Mouse (Mus musculus) left cerebral cortex, postnatal 14 days (tissue): ENCODE measurements around the gene P2ry2. TPM values are rescaled to one million over a fixed set of nuclear protein-coding genes. Genes with fewer than 3 reads are reported as not detected.

ENCODE experiments used
- DNase-seq, 2 experiments: peaks; one replicate each; pipeline ENCODE4 v3.0.0; 2021 to 2022; ENCODE audit warnings: low spot score in 2 of 2, mixed read lengths in 1 of 2
- intact Hi-C: fragments of 180-260 bp; cut with DNase I; formaldehyde crosslinking; loops from one replicate; pipeline ENCODE4 v1.15.1; 2025
- total RNA-seq, 2 experiments: library from RNA; stranded (reverse); gene quantifications; 2 replicates each; pipeline ENCODE4 v1.2.3; 2021

Gene P2ry2
- total RNA-seq, 2 experiments from 2014 or later, result 0.55 to 0.92 TPM

DNA sequence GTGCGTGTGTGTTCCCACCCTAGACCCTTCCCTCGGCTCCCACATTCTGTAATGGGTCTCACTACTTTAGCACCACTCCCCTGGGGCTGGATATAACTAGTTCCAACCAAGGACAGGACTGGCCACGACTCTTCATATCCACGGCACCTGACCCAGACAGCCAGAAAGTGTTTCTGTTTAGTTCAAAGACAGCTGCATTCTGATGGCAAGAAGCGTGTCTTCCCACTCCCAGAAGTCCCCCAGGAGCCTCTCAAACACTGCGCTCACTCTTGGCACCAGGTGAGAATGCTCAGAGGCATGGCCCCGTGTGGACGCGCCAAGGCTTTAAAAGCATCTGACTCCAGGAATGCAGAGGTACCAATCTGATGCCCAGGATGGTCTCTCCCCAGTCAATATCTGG, 16.3 kb upstream of the P2ry2 start:
- intact Hi-C loops, result no loop called here
- DNase-seq, result no peak

DNA sequence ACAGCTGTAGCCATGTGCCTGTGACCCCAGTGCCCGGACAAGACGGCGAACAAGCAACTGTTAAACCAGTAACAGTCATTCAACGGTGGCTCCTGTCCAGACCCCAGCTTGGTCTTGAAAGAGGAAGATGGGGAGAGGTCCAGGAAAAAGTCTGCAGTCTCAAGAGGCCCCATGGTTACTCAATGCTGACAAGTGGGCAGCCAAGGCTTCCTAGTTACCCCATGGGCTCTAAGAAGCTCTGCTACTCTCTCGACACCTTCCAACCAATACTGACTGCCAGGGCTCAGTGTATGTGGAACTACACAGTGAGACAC, 15.7 kb upstream of the P2ry2 start:
- DNase-seq, result no peak

DNA sequence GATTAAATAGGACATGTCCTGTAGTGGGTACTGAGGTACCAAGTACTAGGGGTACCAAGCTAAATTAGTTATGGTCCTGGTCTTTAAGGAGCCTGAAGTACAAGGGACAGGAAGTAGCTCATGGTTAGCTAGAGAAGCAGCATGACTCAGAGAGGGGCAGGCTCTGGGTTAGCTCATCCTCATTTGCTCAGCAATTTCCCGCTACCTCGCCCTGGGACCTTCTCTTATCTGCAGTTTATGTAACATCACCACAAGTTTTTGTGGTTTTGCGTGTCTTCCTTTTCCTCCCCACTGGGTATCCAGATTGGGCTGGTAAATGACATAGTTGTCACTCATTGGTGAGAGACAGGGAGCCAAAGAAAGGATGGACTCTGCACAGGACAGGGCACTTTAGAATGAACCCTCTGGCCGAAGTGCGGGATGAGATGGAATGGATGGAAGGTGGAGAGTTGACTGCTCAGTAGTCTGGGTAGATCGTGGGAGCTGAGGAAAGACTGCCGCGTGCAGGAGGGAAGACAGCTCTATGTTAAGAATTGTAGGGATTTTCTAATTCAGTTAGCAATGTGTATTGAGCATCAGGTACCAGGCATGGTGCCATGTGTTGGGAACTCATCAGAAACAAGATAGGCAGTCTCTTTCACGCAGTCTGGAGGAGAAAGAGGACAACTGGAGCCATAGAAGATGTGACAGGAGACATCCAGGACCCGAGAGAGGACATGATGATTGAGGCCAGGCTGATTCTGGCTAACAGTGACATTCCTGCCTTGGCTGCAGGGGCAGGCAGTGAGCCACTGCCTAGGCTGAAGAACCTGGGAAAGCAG, 15.2 kb upstream of the P2ry2 start:
- intact Hi-C loops, result no loop called here
- DNase-seq, result no peak

More for the DNA sequence above, 15.7 kb upstream of the P2ry2 start:
- intact Hi-C loops, result no loop called here

DNA sequence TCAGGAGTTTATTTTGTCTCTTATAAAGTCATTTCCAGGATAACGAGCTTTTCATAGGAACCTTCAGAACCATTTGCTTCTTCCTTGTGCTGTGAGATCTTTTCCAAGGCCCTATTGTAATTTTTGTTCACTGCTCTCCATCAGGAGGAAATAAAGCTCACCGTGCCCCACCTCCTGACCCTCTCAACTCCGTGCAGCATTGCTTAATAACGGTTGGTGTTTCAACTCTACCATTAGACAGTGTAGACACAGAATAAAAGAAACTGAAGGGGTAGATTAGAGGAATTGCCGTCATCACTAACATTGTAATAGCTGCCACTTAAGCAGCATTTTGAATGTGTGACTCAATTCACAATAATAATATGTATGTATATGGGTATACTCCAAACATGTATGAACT, 14.2 kb upstream of the P2ry2 start:
- intact Hi-C loops, result no loop called here
- DNase-seq, result no peak

DNA sequence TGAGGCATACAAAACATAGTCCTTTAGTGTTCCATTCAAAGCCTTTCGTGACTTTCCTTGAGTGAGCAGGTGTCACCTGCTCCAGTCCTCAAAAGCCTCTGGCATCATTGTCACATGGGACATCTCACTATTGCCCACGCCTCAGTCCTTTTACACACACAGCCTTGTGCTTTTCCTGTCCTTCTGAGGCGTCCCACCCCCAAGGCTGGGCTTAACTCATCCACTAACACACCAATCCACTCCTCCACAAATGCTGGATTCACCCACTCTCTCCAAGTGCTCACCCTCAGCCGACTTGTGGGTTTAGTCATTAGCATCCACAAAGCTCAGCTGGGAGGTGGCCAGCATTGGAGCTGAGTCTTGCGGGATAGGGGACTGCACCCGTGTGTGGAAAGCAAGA, 4.8 kb upstream of the P2ry2 start:
- DNase-seq, result peak; percentile 24 to 53
- intact Hi-C loops, result no loop called here

DNA sequence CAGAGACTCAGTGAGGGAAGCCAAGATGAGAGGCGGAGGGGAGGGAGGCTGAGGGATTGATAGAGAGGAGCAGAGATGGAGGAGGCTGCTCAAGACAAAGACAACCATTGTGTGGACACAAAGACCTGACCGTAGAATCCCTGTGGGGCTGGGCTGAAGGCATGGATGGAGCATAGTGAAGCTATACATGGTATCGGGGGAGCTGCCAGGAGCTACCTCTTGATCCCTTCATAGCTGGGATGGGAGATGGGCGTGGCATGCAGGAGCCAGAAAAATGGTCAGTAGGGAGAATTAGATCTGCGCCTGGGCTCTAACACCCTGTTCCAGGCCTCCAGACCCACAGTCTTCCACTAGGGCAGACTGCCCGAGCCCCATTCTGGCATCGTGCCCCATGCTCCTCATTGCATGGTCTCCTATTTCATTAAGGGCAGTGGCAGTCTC, 4.4 kb upstream of the P2ry2 start:
- DNase-seq, result peak; percentile 15 to 37
- intact Hi-C loops, result no loop called here

DNA sequence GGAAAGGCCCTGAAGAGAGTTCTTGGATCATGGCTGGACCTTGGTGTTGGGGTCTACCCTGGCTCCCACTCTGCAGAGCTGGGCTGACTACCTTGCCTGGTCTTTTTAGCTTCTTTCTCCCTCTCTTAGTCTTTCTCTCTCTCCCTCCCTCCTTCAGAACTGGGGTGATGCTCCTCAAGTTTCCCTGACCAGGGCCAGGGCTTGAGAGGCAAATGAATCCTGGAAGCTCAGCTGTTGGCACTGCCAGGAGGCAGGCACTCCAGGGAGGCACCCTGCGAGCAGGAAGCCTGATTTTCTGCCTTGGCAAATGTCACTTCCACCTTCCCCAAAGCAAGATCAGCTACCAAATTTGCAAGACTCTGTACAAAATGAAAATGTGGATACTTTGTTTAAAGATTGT, 2.3 kb upstream of the P2ry2 start:
- no peak for DNase-seq
- intact Hi-C loops, result no loop called here

DNA sequence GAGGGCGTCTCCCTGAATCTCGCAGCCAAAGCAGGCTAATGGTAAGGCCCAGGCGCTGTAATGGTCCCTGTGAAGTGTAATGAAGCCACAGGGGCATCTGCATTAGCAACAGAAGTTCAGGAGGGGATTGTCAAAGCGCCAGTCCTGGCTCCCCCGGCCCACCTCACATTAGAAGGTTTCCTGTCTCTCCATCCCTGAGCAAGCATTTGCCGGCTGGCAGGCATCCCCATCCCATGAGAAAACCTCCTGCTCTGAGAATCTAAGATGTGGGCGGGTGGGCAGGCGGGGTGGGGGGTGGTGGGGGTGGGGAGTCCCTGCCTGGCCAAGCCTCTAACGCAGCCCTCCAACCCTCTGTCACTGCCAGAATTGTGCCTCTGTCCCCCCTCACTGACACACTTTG, 1.4 kb upstream of the P2ry2 start:
- no peak for DNase-seq
- intact Hi-C loops, result no loop called here

DNA sequence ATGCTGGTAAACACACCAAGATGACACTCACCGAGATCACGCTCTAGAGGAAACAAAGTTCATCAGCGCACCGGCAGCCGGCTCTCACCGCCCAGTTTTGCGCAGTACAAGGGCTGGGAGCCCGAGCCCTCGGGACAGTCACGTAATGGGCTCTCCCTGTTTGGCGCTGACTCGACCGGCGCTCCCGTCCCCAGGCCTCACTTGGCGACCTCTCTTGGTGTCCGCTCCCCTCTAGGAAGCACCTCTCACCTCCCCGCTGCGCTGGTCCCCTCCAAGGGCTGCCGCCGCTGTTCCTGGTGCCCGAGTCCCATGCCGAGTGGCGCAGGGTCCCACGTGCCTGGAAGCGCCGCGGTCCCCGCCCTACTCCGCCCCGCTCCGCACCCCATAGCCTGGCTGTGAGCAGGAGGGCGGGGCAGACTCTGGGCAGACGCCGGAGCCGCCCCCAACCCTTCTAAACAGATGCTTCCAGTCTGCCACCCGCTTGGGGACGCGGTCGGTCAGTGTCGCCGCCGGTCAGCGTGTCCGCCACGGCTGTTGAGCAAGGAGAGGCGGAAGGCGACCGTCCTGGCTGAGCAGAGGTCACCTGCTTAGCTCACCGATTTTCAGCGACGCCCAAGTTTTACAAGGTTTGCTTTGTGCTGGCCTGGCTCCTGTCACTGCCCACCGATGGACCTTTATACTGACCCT, 842 bp downstream of the P2ry2 start:
- DNase-seq, result peak in 1 of 2 experiments; percentile 20
- intact Hi-C loops, result no loop called here

DNA sequence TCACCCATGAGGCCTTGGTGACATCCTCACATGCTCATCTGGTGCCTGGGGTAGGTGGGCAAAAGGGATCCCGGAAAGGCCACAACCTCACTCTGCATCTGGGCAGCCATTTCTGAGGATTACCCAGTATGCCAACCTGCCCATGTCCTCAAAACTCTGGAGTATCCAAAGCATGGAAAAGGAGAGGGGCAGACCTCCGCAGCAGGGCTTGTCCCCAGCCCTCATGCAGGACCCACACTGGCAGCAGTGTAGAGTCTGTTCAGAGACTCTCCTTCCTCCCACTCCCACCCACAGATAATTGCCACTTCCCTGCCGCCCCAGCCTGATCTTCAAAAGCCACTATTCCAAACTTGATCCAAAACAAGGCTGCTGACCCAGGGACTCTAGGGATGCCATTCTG, 1.9 kb downstream of the P2ry2 start:
- intact Hi-C loops, result no loop called here
- no peak for DNase-seq

DNA sequence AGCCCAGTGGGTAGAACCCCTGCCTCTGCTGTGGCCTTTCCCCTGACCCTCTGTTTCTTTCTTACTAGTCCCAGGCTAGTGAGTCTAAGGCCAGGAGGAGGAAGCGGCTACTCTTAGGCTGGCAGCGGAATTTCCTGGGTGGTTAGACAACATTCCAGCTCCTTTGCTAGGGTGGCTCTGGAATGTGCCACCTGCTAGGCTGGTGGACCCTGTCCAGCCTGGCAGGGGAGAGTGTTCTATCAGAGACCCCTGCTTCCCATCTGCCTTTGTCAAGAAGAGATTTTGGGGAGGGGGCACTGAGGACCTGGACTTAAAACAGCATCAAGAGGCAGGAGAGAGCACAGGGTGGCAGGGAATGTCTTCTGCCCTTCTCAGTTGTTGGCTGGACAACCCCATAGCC, 6.5 kb downstream of the P2ry2 start:
- intact Hi-C loops, result no loop called here
- DNase-seq, result no peak

DNA sequence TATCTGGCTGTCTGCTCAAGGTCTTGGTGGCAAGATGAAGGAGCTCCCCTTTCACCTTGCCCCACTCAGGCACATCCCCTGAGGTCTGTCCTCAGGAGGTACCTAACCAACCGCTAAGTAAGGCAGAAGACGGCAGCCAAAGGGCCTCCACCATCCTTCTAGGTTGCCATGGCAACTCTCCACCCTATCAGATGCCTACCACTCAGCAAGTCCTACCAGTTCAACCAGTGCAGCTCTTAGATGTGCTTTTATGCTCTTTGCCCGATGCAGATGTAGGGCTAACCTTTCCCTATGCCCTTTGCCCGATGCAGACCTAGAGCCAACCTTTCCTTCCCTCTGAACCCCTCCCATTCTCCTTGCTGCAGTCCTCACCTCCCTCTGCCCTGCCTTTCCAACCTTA, 7.5 kb downstream of the P2ry2 start:
- intact Hi-C loops, result no loop called here
- DNase-seq, result peak; percentile 29 to 30

DNA sequence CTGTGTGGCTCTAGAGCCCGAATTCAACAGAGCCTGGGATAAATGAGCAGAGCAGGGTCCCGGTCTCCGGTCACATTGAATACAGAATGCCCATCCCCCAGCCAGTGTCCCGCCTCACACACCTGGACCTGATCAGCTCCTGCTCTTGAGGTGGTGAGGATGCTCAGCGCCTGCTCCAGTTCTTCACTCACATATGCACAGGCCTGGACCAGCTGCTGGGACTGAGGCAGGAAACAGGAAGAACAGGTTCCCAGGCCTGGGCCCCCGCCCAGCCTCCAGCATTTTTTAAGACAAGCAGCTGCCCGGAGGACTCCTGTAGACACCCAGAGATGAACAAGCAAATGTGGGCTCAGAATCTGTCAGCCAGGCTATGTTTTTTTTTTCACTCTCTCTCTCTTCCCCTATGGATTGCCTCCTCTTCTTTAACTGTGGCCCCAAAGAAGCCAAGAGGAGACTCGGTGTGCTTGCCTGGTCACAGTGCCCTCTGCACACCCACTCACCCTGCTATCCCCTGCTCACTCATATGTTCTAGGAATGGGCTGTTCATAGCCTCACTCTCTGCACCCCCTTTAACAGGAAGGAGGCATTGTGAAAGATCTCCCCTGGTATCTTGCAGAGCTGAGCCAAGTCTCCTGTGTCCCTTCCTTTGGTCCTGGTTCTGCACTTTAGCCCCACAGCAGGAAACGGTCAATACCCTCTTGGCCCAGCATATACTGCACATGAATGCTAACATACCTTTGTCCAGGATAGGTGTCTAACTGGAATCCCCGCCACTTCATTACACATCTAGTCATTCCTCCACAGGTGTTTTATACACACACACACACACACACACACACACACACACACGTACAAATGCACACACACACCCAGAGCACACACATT, 9.0 kb downstream of the P2ry2 start:
- no peak for DNase-seq
- intact Hi-C loops, result no loop called here

DNA sequence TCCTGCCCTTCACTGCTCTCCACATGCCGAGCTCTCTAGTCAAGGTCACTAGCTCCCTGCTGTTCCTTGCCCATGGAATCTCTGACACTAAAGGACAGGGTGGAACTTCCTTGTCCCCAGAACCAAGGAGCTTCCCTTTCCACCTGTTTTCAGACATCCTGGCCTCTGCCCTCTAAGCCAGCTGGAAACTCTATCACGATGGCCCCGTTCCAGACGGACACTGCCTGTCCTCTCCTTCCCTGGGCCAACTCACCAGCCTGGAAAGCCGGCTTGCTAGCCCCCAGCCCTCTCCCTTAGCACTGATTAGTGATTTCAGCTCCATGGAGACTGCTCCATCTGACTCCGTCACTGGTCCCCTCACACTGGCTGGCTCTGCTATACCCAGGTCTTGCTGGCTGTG, 10.4 kb downstream of the P2ry2 start:
- intact Hi-C loops, result no loop called here

DNA sequence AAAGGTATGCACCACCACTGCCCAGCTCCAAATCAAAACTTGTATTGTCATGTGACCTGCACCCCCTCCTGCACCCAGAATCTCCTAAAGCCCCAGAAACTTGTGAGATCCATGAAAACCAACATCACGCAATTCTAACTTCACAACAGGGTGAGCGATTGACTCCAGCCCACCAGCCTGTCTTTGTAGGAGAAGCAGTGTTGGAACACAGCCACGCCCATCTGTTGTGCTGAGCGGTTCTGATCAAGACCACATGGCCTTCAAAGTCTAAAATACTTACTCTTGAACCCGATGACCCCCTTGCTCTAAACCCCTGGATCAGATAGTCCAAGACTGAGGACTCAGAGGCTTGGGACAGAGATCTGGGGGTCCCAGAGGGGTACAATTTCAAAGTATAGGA, 13.0 kb downstream of the P2ry2 start:
- intact Hi-C loops, result no loop called here
- no peak for DNase-seq

More for the DNA sequence above, 10.4 kb downstream of the P2ry2 start:
- DNase-seq, result no peak

DNA sequence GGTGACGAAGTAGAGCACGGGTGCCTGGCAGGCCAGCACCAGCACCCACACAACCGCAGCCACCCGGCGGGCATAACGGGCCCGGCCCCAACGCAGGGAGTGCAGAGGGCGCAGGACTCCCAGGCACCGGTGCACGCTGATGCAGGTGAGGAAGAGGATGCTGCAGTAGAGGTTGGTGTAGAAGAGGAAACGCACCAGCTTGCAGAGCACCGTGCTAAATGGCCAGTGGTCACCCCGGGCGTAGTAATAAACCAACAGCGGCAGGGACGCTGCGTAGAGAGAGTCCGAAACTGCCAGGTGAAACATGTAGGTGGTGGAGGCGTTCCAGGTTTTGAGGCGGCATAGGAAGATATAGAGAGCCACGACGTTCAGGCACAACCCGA, 14.1 kb downstream of the P2ry2 start:
- intact Hi-C loops, result no loop called here
- no peak for DNase-seq

DNA sequence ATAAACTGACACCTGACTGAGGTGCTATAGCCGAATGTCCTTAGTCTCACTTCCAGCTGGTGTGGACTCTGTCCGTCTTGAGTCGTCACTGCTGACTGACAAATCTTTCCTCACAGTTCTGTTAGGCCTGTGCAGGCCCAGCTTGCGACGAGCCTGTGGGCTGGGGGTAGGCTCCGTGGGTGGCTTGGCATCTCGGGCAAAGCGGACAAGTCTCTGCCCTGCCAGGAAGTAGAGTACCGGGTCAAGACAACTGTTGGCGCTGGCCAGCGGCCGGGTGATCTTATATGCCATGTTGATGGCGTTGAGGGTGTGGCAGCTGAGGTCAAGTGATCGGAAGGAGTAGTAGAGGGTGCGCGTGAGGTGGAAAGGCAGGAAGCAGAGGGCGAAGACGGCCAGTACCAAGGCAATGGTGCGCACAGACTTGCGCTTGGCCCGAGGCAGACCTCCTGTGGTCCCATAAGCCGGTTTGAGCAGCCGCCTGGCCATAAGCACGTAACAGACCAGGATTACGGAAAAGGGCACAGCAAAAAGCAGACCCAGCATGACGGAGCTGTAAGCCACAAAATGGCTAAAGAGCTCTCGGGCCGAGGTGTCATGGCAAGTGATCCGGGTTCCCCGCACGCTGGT, 14.6 kb downstream of the P2ry2 start:
- intact Hi-C loops, result no loop called here
- no peak for DNase-seq

DNA sequence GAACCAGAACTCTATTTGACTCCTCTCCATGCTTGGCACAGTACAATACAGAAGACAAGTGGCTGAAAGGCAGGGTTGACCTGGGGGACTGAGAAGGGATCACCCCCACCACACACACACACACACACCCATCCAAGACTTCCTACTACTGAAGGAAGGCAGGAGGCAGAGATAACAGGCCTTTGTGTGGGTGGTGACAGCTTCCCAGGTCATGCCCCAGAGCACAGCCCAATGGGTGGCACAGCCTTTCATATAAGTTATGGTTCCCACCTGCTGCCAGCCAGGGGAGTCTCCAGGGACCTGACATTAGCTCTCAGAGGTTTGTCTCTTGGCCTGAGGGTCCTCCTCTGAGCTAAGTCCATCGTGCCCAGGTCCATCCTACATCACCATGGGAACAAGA, 15.5 kb downstream of the P2ry2 start:
- no peak for DNase-seq
- intact Hi-C loops, result no loop called here

DNA sequence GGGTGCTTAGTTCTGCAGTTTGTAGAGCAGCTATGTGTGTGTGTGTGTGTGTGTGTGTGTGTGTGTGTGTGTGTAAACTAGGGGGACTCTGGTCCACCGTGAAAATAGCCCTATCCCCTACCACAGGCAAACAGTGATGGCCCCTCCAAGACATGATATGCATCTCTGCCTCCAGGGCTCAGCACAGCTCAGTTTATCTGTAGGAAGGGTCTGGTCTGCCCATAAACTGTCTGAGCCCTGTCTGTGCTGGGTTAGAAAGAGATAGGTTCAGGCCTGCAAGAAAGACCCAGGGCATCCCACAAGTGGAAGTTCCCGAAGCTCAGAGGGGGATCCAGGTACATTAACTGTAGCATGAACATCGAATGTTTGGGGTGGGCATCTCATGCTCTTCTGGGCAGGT, 16.7 kb downstream of the P2ry2 start:
- DNase-seq, result no peak
- intact Hi-C loops, result no loop called here

DNA sequence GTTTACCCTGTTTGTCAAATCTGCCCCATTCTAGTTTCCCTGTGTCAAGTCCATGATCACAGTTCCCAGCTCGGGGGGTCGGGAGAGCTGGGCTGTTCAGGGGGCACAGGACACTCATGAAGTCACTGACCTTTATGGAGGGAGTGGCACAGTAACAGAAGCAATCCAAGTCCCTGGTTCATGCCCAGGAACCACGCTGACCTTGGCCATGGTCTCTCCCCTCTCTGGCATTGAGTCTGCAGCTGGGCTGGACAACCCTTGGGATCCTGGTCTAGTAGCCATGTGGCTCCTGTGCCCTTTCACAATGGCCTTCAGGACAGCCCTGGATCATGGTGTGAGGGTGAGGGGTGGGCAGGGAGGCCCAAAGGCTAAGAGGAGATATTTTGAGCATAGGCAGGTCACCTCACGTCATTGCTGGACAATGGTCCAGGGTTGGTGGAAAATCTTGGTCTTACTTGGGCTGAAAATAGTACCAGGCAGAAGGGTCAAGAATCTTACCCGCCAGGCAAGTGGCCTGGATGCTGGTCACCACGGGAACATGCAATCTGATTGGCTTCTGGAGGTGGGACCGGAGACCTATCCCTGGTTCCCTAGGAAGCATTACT, 17.3 kb downstream of the P2ry2 start:
- intact Hi-C loops, result no loop called here

More for the DNA sequence above, 17.3 kb downstream of the P2ry2 start:
- DNase-seq, result no peak
